Mouse (Mus musculus) cerebral cortex, adult 2 months (tissue): ENCODE measurements around the gene Tbc1d30.

Experiments
- WGBS: fragments of 180-500 bp; shearing (Covaris S2); methylation state at CpG from one replicate; pipeline ENCODE4 v1.1.7; 2018; 5-methylcytosine and 5-hydroxymethylcytosine counted together

Tbc1d30 gene

DNA sequence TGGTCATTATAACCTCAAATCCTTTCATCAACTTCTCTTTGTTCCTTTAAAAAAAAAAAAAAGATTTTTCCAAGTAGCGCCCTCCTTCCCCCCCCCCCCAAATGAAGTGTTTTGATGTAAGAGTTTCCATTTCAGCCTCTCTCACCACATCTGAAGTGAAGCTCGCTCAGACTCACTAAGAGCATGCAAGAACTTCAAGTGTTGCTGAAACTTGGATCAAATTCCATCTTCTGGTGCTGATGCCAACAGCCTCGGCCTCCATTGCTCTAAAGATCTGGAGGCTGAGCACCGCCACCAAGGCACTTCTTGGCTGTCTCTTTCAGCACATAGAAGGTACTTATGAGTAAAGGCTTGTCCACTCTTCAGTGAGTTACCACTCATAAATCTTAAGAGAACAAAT, 128.2 kb downstream of the Tbc1d30 start:
- WGBS: 66% methylated on average over 4 of the region's 4 CpGs

DNA sequence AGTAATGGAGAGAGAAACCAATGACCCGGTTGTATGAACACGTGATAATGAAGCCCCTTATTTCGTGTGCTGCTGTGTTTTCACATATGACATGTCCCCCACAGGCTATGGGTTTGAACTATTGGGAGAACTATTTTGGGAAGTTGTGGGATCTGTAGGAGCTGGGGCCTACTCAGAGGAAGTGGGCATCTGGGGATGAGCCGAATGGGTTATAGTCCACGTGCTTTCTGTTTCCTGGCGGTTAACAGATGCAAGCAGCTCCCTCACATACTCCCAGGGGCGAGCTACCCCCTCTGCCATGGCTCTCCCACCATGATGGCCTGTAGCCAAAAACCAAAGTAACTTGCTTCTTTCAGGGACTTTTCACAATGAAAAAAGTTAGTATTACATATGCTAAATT, 132.5 kb downstream of the Tbc1d30 start:
- WGBS: 87% methylated on average over 7 of the region's 7 CpGs

DNA sequence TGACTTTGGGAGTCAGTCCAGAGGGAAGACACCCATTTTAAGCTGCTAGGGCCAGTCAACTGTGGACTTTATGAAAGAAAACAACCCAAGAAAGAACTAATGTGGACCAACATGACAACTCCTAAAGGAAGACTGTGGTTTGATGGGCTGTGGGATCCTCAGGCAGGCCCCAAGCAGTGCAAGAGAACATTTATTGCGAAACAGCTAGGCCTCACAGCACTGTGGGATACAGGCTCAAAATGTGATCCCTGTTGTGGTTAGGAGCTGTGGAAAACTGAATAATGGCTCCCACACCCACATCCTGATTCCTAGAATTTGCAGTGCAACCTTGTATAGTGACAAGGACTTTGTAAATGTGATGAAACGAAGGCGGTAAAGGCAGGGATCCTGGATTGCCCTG, 134.3 kb downstream of the Tbc1d30 start:
- WGBS: 94% methylated on average over 3 of the region's 3 CpGs
